Mouse (Mus musculus): Measurements from ENCODE around the gene Gli3.

DNA sequence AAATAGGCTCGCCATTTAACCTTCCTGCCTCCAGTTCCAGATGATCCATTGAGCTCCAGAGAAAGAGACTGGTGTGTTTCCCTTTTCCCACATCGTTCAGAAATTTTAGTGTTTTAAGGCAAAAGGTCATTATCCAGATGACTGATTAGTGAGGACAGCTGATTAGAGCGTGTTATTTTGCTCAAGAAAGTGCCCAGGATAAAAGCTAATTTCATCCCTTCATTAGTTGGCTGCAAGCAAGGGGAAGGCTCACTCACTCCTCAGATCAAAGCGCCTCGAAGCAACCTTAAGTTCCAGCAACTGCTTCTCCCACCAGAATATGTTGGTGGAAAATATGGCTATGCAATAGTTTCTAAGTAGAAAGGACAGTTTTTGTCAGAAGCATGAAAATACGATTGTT is 86.4 kb downstream of the Gli3 start:
- TF ChIP-seq CTCF (IDR thresholded peaks at IDR 0.05; ENCODE audit: low read depth, low read length) (no peak), POLR2AphosphoS5 (IDR thresholded peaks at IDR 0.05; ENCODE audit: insufficient replicate concordance, low read depth, low read length) (no peak), GATA2 (IDR thresholded peaks at IDR 0.05; ENCODE audit: borderline replicate concordance, low read depth, low read length) (no peak), GATA1 (IDR thresholded peaks at IDR 0.05; ENCODE audit: borderline replicate concordance, low read length) (no peak), TAL1 (conservative IDR thresholded peaks at IDR 0.05; ENCODE audit: low read depth, low read length) (no peak)
